Mouse (Mus musculus) neural tube, embryonic 15.5 days (tissue): ENCODE measurements around the gene Neil3. TPM values are rescaled to one million over a fixed set of nuclear protein-coding genes. Genes with fewer than 3 reads are reported as not detected.

ENCODE experiments used
- ATAC-seq: fragments of 200-750 bp; cut with Nextera tagmentation; 2 replicates; pipeline ENCODE4 v1.8.0; 2017; ENCODE audit warnings: mild to moderate bottlenecking, moderate TSS enrichment, moderate library complexity; ENCODE audit not compliant: low FRiP score
- H3K27ac ChIP-seq: fragments of 300-500 bp; sonication (generic); replicated peaks from 2 replicates; pipeline ENCODE4 v1.5.1; 2015; ENCODE audit warnings: mild to moderate bottlenecking, inconsistent platforms
- H3K27me3 ChIP-seq: fragments of 300-500 bp; sonication (generic); replicated peaks from 2 replicates; pipeline ENCODE4 v1.6.1; 2015; ENCODE audit warnings: inconsistent platforms
- H3K36me3 ChIP-seq: fragments of 300-500 bp; sonication (generic); 2 replicates; pipeline ENCODE4 v1.6.1; 2015; ENCODE audit warnings: inconsistent platforms
- H3K4me1 ChIP-seq: fragments of 300-500 bp; sonication (generic); 2 replicates; pipeline ENCODE4 v1.6.1; 2015; ENCODE audit warnings: inconsistent platforms
- H3K4me2 ChIP-seq: fragments of 300-500 bp; sonication (generic); 2 replicates; pipeline ENCODE4 v1.6.1; 2015; ENCODE audit warnings: inconsistent platforms, mild to moderate bottlenecking, moderate library complexity
- H3K4me3 ChIP-seq: fragments of 300-500 bp; sonication (generic); replicated peaks from 2 replicates; pipeline ENCODE4 v1.5.1; 2015; ENCODE audit warnings: mild to moderate bottlenecking, inconsistent platforms
- H3K9ac ChIP-seq: fragments of 300-500 bp; sonication (generic); replicated peaks from 2 replicates; pipeline ENCODE4 v1.6.1; 2015; ENCODE audit warnings: mild to moderate bottlenecking, inconsistent platforms
- H3K9me3 ChIP-seq: fragments of 300-500 bp; sonication (generic); replicated peaks from 2 replicates; pipeline ENCODE4 v1.6.1; 2016; ENCODE audit warnings: inconsistent platforms
- WGBS: fragments of 180-500 bp; shearing (Covaris S2); methylation state at CpG from one replicate; pipeline ENCODE4 v1.1.7; 2015; ENCODE audit warnings: mixed read lengths; 5-methylcytosine and 5-hydroxymethylcytosine counted together
- polyA plus RNA-seq: library from polyadenylated mRNA; unstranded; fragments of >200 nt; fragmentation: Nextera tagmentation; extraction: Ambion mirVana; gene quantifications from 2 replicates; pipeline ENCODE4 v1.2.1, GENCODE M21; 2015

Gene Neil3
- 3.7 and 9.2 TPM in 2 replicates for polyA plus RNA-seq

DNA sequence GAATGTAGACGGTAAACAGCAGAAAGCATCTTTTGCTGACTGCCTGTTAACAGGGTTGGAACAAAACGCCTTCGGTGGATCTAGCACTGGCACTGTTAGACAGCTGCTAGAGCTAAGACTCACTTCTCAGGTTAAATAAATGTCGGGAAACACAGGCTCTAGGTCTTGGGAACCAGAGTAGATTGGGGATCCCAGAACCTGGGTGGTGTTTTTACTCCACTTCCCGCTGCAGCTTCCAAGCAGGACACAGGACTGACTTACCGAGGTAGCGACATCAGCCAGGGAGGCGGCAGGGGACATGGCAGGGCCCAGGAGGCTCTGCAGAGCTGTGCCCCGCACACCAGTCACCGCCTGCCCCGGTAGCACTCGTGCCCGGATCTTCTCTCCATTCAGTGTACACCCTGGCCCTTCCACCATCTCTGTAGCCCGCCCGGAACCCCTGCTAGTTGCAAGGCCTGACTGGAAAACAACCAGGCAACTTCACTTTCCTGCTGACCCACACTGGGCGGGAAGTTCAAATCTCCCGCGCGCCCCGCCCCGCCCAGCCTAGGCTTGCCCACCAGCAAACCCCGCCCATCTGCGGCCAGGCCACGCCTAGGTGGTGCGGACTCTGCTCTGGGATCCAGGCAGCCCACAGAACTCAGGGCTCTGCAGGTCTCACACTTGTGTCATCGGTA, at the start of gene Neil3:
Gene Neil3 (minus strand): TSS at position 571 of the 677 bp plus-strand sequence.
- no peaks in the 10 kb centered on the region for H3K27me3 ChIP-seq
- peak; percentile 91 for ATAC-seq
- peak within 1 kb of the TSS; percentile 32 for H3K9ac ChIP-seq
- 2% methylated on average over 26 of the region's 26 CpGs for WGBS
- H3K4me1 ChIP-seq = peaks cover 10% of the 10 kb centered on the region
- peak within 1 kb of the TSS; percentile 44 for H3K4me3 ChIP-seq
- H3K4me2 ChIP-seq = peak within 1 kb of the TSS; percentile 81
- H3K9me3 ChIP-seq = no peaks in the 10 kb centered on the region
- no peak within 1 kb of the TSS for H3K27ac ChIP-seq
- no peaks in the 10 kb centered on the region for H3K36me3 ChIP-seq

DNA sequence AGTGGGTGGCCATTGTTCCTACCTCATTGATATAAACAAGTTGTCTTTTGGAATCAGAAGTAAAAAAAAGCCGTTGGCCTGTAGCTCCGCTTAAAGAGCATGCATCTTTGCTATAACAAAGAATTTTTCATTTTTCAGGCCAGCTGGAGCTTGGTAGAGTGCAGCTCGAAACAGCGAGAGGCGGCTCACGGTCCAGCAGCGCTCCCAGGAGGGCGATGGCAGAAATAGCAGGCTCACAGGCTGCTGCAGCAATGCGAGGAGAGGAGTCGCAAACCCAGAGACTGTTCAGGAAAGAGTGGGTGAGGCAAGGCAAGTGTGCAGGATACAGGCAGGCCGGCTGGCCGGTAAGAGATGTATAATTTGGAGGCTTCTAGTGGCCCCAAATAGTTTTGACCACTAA, 42.0 kb upstream of the Neil3 start:
- 19% methylated on average over 12 of the region's 12 CpGs for WGBS
- peak; percentile 84; the same call in 1 of the 2 replicates for ATAC-seq
- Histone ChIP-seq H3K4me1 (no peaks in the 10 kb centered on the region), H3K4me3 (no peak overlapping the region), H3K27ac (no peak overlapping the region), H3K36me3 (no peaks in the 10 kb centered on the region), H3K9me3 (0 out of 2 replicates have a peak, but pooled peaks cover 4% of the 10 kb centered on the region), H3K4me2 (peak overlapping the region; percentile 27), H3K27me3 (no peaks in the 10 kb centered on the region), H3K9ac (no peak overlapping the region)

- Histone ChIP-seq H3K27ac (no peak overlapping the region), H3K9ac (no peak overlapping the region), H3K27me3 (no peaks in the 10 kb centered on the region), H3K4me3 (no peak overlapping the region), H3K36me3 (no peaks in the 10 kb centered on the region), H3K4me1 (no peaks in the 10 kb centered on the region), H3K4me2 (no peak overlapping the region), H3K9me3 (no peaks in the 10 kb centered on the region)
- WGBS = 32% methylated on average over 4 of the region's 4 CpGs
- no peak for ATAC-seq
Measured at GRCm38 (mm10) chr8:53663946-53664345, 25.1 kb upstream of the Neil3 start.

DNA sequence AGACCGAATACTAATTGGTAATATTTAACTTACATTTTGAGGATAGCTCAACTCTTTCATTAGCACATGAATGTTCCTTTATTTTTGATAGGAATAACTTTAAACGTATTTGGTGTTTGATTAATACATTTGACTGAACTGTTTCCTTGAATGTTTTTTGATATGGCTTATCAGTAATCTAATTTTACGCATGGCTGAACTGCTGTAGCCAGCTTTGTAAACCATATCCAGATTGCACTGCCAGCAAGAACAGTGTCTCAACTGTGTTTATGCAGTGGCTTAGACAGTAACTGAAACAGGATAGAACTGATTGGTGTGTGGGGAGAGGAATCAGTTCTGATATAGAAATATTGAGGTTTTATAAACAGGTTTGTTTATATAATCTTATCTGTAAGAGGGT, 22.6 kb upstream of the Neil3 start:
- Histone ChIP-seq H3K4me1 (no peaks in the 10 kb centered on the region), H3K27me3 (no peaks in the 10 kb centered on the region), H3K4me2 (no peak overlapping the region), H3K9me3 (no peaks in the 10 kb centered on the region), H3K36me3 (no peaks in the 10 kb centered on the region), H3K9ac (no peak overlapping the region), H3K4me3 (no peak overlapping the region), H3K27ac (no peak overlapping the region)
- WGBS = 77% methylated on average over 3 of the region's 3 CpGs
- ATAC-seq = no peak

- Histone ChIP-seq H3K9ac (no peak overlapping the region), H3K27me3 (no peaks in the 10 kb centered on the region), H3K4me1 (no peaks in the 10 kb centered on the region), H3K4me2 (no peak overlapping the region), H3K9me3 (no peaks in the 10 kb centered on the region; the same call in 1 of the 2 replicates), H3K27ac (no peak overlapping the region), H3K36me3 (no peaks in the 10 kb centered on the region), H3K4me3 (no peak overlapping the region)
- WGBS = 93% methylated on average over 4 of the region's 4 CpGs
- ATAC-seq = no peak
Measured at GRCm38 (mm10) chr8:53630618-53631017, 8.2 kb downstream of the Neil3 start.

DNA sequence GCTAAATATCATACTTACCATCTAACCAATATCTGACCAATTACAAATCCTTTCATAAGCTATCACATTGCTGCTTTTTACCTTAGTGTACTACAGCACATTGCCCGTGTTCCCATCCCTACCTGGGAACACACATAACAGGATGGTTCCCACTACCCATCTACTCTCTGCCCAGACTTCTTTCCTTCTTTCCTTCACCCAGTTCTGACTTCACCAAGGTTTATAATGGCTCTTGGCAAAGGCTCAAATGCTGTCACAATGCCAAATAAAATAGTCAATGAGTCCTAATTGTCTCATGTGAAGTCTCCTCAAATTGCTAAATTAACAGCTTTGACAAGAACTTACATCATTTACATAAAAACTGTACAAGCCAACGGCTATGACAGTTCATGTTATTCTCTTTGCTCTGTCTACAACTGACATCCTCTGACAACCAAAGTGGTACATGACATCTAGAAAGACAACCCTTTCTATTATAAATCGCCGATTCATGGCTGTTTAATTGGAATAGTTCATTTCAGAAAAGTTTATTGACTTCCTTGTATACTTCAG, 9.9 kb downstream of the Neil3 start:
- WGBS = 92% methylated on average over 4 of the region's 4 CpGs
- Histone ChIP-seq H3K9me3 (no peaks in the 10 kb centered on the region; the same call in 1 of the 2 replicates), H3K36me3 (no peaks in the 10 kb centered on the region), H3K4me2 (no peak overlapping the region), H3K27ac (no peak overlapping the region), H3K4me1 (no peaks in the 10 kb centered on the region), H3K27me3 (no peaks in the 10 kb centered on the region), H3K4me3 (no peak overlapping the region), H3K9ac (no peak overlapping the region)
- ATAC-seq = no peak

DNA sequence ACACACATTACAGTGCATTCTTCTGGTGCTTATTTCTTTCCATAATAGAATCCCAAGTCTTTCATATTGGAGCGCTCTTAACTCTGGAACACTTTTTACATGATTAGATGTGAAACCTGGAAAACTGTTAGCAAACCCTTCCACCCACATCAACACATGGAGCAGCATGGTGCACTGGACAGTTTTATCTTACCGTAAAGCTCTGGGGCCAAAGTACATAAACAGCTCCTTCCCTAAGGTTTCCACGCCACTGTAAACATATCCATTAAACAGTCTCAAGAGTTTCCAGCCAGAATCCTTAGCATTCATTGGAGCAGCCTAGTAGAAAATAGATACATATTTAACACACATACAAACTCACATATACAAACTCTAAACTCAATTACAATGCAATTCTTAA, 15.4 kb downstream of the Neil3 start:
- H3K4me3 ChIP-seq = no peak overlapping the region
- H3K4me2 ChIP-seq = no peak overlapping the region
- H3K36me3 ChIP-seq = no peaks in the 10 kb centered on the region
- no peak for ATAC-seq
- no peaks in the 10 kb centered on the region; the same call in 1 of the 2 replicates for H3K9me3 ChIP-seq
- WGBS = 88% methylated on average over 3 of the region's 3 CpGs
- no peaks in the 10 kb centered on the region for H3K4me1 ChIP-seq
- H3K9ac ChIP-seq = no peak overlapping the region
- no peak overlapping the region for H3K27ac ChIP-seq
- H3K27me3 ChIP-seq = no peaks in the 10 kb centered on the region

DNA sequence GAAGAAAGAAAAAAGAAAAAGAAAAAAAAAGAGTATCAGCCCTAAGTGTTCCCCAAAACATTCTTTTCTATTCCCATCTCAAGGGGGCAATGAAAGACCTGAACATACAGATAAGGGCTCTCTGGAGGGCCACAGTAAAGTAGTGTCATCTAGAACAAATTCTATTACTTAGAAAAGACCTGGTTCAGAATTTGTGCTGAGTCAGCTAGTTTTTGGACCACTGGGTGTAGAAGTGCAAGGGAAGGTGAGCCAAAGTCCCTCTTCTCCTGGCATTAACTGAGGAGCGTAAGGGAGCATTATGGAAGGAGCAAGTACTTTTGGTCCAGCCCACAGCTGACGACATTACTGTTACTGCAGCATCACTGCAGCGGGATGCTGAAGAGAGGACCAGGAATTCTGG, 19.7 kb downstream of the Neil3 start:
- no peaks in the 10 kb centered on the region for H3K27me3 ChIP-seq
- H3K4me1 ChIP-seq = no peaks in the 10 kb centered on the region
- ATAC-seq = no peak
- H3K4me3 ChIP-seq = no peak overlapping the region
- H3K4me2 ChIP-seq = no peak overlapping the region
- H3K9ac ChIP-seq = no peak overlapping the region
- no peaks in the 10 kb centered on the region for H3K36me3 ChIP-seq
- H3K27ac ChIP-seq = no peak overlapping the region
- no peaks in the 10 kb centered on the region for H3K9me3 ChIP-seq
- 94% methylated on average over 3 of the region's 3 CpGs for WGBS

- H3K27ac ChIP-seq = no peak overlapping the region
- no peaks in the 10 kb centered on the region for H3K27me3 ChIP-seq
- ATAC-seq = no peak
- no peak overlapping the region for H3K4me3 ChIP-seq
- H3K36me3 ChIP-seq = no peaks in the 10 kb centered on the region
- no peak overlapping the region for H3K9ac ChIP-seq
- H3K4me1 ChIP-seq = no peaks in the 10 kb centered on the region
- H3K9me3 ChIP-seq = no peaks in the 10 kb centered on the region
- no peak overlapping the region for H3K4me2 ChIP-seq
- WGBS = 84% methylated on average over 8 of the region's 8 CpGs
Measured at GRCm38 (mm10) chr8:53614288-53614646, 24.6 kb downstream of the Neil3 start.

DNA sequence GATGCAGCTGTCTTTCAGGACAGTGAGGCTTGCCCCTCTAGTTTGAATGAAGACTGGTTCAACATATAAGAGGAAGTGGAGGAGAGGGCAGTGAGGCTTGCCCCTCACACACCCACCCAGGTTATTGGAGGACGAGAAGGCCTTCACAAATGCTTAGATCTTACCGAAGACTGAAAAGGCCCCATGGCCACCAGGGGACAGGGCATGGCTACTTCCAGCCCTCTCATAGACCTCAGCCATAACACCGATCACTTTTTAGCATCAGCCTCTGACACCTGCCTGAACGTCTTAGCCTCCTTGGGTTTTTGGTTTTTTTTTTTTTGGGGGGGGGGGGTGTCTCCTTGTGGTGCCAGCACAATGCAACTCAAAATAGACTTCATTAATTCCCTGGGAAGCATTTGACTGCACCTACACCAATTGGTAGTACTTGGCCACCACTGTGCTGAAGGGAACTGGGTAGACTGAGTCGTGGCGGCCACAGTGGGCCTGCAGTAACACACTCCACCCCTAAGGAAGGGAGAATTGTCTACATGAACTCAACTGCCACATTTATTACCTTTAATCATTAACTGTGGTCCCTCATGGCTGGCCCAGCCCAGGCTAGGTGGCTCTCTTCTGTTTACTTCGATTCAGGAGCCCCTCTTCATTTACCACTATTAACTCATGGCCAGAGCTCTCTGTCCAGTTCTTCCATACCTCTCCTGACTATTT, 25.1 kb downstream of the Neil3 start:
- H3K4me1 ChIP-seq = no peaks in the 10 kb centered on the region
- H3K27ac ChIP-seq = no peak overlapping the region
- ATAC-seq = no peak
- H3K9ac ChIP-seq = no peak overlapping the region
- no peaks in the 10 kb centered on the region for H3K36me3 ChIP-seq
- no peaks in the 10 kb centered on the region for H3K27me3 ChIP-seq
- 92% methylated on average over 7 of the region's 7 CpGs for WGBS
- no peaks in the 10 kb centered on the region for H3K9me3 ChIP-seq
- H3K4me3 ChIP-seq = no peak overlapping the region
- H3K4me2 ChIP-seq = no peak overlapping the region

- Histone ChIP-seq H3K9ac (no peak overlapping the region), H3K27ac (no peak overlapping the region), H3K36me3 (no peaks in the 10 kb centered on the region), H3K9me3 (no peaks in the 10 kb centered on the region), H3K4me3 (no peak overlapping the region), H3K27me3 (no peaks in the 10 kb centered on the region), H3K4me2 (no peak overlapping the region), H3K4me1 (no peaks in the 10 kb centered on the region)
- 74% methylated on average over 7 of the region's 7 CpGs for WGBS
- no peak for ATAC-seq
Measured at GRCm38 (mm10) chr8:53612297-53612696, 26.6 kb downstream of the Neil3 start.

- Histone ChIP-seq H3K9me3 (no peaks in the 10 kb centered on the region), H3K4me3 (no peak overlapping the region), H3K4me1 (no peaks in the 10 kb centered on the region), H3K9ac (no peak overlapping the region), H3K36me3 (no peaks in the 10 kb centered on the region), H3K27me3 (no peaks in the 10 kb centered on the region), H3K4me2 (no peak overlapping the region), H3K27ac (no peak overlapping the region)
- no peak for ATAC-seq
- 42% methylated on average over 3 of the region's 3 CpGs for WGBS
Measured at GRCm38 (mm10) chr8:53607040-53607439, 31.8 kb downstream of the Neil3 start.
